Mouse (Mus musculus): ENCODE measurements around the gene Pdcd2.

The Pdcd2 gene

DNA sequence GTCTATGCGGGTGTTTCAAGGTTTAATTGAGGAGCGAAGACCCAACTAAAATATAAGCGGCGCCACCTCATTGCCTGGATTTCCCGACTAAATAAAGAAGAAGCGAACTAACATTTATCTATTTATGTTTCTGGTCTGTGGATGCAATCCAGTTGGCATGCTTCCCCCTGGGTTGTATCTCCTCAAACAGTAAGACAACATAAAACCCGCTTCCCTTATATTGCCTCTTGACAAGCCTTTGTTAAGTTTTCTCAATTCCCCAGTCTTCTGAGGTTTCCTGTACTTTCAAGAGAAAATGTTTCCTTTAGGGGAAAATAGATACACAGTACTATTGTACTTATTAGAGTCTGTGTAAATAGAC lies 28.4 kb downstream of the Pdcd2 start:
- DNase-seq (ENCODE audit: low spot score): no peak

DNA sequence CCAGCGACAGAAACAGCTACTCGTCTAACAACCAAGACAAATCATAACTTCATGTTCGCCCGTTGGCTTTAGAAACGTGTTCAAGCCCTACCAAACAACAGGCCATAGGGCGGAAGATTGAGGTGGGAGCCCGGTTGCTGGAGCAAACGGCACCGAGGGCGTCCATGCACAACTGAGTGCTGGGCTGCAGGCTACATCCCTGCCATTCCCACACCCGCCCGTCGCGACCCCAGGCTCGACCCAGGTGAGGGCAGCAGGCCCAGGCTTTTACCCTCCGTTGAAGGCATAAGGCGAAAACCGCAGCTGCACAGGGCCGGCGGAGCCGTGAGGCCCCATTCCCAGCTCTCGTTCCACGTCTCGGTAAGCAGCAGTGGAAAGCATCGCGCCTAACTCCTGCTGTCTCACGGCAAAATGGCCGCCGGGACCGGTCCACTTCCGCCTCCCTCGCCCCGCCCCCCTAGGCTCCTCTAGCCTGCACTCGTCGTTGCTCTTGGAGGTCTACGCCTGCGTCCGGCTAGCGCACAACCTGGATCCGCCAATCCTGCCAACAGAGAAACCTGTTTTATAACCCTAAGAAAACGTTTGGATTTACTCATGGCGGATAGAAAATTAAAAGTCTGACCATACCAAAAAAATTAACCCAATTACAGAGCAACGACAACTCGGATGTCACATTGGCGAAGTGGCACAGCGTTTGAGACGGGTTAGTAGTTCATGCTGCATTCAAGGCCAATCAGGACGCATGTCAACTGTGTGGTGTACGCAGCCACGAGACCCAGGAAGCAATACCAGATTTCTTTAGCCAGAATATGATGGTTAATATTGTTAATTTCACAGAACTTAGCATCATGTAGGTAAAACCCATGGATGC lies 29.0 kb downstream of the Pdcd2 start:
- DNase-seq (ENCODE audit: low spot score): peak; percentile 96

DNA sequence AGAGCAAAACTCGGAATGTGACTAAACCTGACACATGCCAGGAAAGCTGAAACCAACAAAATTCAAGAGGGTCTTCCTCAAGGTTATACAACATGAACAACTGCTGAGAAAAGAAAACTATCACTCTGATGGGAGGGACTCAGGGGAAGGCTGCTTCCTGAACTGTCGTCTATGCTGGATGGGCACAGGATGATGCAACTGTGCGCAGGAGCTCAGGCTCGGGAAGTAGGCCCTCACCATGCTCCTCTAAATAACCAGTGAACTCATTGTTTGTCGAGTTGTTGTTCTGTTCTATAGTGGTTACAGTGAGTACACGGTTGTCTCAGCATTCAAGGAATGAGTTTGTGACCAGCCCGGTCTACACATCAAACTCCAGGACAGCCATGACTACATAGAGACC lies 36.6 kb downstream of the Pdcd2 start:
- no peak for DNase-seq (ENCODE audit: low spot score)

DNA sequence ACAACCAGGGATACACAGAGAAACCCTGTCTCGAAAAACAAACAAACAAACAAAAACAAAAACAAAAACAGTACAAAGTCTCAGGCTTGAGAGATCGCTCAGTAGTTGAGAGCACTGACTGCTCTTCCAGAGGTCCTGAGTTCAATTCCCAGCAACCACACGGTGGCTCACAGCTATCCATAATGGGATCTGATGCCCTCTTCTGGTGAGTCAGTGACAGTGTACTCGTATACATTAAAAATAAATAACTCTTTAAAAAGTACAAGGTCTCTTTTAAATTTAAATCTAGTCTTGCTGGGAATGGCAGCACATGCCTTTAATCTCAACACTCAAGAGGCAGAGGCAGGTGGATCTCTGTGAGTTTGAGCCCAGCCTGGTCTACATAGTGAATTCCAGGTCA lies 54.4 kb downstream of the Pdcd2 start:
- no peak for DNase-seq (ENCODE audit: low spot score)
